Mouse (Mus musculus) cortical plate, adult 2 months (tissue): ENCODE results near the gene Nme4. TPM values are rescaled to one million over a fixed set of nuclear protein-coding genes. Genes with fewer than 3 reads are reported as not detected.
A peak's percentile ranks its signal among the peaks of the same experiment; 100 is the strongest.
"Not testable (repeated sequence)": the region's sequence is repeated elsewhere in the genome, so short reads cannot be mapped to it uniquely, and the experiment has no call there.

Source experiments
- H3K27ac ChIP-seq: fragments of 200-500 bp; 2 replicates; pipeline ENCODE4 v1.5.1; 2012; ENCODE audit warnings: low read length, control low read depth, inconsistent platforms; ENCODE audit not compliant: insufficient read depth
- H3K4me1 ChIP-seq: fragments of 200-500 bp; 2 replicates; pipeline ENCODE4 v1.6.1; 2011; ENCODE audit warnings: low read length; ENCODE audit not compliant: control insufficient read depth, insufficient read depth
- H3K4me3 ChIP-seq: fragments of 200-500 bp; 2 replicates; pipeline ENCODE4 v1.5.1; 2011; ENCODE audit warnings: mild to moderate bottlenecking, low read length, control low read depth; ENCODE audit not compliant: insufficient read depth
- CTCF ChIP-seq: fragments of 200-500 bp; IDR thresholded peaks from 2 replicates; pipeline ENCODE4 v1.5.1; 2011; ENCODE audit warnings: mild to moderate bottlenecking, control low read depth, low read length; ENCODE audit not compliant: insufficient read depth; ENCODE audit errors: extremely low read depth
- POLR2A ChIP-seq: fragments of 200-500 bp; IDR thresholded peaks from 2 replicates; pipeline ENCODE4 v1.6.1; 2011; ENCODE audit warnings: mild to moderate bottlenecking, low read length, control low read depth; ENCODE audit not compliant: insufficient read depth; ENCODE audit errors: extremely low read depth
- polyA plus RNA-seq: library from polyadenylated mRNA; depleted of rRNA; stranded (reverse); fragments of >200 nt; gene quantifications from 2 replicates; pipeline ENCODE4 v1.2.3, GENCODE M21; 2012

Nme4 gene
- polyA plus RNA-seq, 1 experiment, result 11.8 TPM

DNA sequence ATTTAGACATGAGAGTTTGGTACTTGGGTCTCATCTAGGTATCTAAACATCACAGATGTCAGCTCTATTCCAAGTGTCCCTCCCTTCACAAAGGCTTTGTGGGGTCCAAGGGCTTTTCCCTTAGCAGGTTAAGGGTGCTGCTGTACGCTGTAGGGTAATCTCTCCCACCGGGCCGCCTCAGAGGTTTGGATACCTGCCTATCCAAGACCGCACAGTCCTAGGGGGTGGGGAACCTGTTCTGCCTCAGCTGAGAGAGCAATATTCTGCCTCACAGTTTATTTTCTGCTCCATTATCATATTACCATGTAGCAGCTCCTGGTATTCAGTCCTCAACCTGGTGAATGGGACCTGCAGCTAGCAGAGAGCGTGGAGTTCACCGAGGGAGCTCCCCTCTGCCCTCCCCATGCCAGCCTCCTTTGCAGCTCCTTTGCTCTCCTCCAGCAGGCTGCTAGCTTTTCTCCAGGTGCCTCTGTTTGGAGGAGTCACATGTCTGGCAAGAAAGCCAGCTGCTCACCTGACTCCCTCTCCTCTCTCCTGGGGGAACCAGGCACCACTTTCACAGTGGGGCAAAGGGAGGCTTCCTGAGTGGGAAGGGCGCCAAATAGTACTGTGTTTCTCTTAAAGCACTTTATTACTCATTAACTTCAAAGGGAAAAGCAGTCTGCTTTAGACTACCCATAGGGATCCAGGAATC, 19.9 kb upstream of the Nme4 start:
- H3K4me3 ChIP-seq, result no peak overlapping the region
- H3K4me1 ChIP-seq, result 0 out of 2 replicates have a peak, but pooled peaks cover 2% of the 10 kb centered on the region
- H3K27ac ChIP-seq, result no peak overlapping the region
- no peak for TF ChIP-seq POLR2A
- no peak for TF ChIP-seq CTCF

DNA sequence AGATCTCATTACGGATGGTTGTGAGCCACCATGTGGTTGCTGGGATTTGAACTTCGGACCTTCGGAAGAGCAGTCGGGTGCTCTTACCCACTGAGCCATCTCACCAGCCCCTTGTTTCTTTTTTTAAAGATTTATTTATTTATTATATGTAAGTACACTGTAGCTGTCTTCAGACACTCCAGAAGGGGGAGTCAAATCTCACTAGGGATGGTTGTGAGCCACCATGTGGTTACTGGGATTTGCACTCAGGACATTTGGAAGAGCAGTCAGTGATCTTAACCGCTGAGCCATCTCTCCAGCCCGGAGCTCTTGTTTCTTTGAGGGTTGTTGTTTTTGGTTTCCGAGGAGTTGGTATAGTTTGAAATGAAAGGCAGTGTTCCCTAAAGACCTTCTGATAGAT, 19.1 kb upstream of the Nme4 start:
- not testable (repeated sequence) for H3K4me1 ChIP-seq, H3K27ac ChIP-seq, H3K4me3 ChIP-seq

DNA sequence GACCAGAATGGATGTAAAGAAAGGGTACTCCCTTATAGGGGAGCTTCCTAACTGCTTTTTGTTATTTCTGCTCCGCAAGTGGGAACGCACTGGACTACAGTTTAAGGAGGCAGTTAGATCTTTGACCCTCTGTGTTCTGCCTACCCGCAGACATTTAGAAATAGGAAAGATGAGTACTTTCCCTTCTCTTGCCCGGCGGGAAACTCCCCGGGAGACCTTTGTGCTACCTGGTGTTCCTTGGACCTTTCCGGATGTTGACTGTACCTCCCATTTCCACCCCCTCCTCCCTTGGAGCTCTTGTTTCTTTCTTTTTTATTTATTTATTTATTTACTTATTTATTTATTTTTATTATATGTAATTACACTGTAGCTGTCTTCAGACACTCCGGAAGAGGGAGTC, 18.7 kb upstream of the Nme4 start:
- TF ChIP-seq POLR2A, result no peak
- no peak for TF ChIP-seq CTCF
- Histone ChIP-seq H3K27ac (no peak overlapping the region), H3K4me3 (peak overlapping the region; percentile 55)

DNA sequence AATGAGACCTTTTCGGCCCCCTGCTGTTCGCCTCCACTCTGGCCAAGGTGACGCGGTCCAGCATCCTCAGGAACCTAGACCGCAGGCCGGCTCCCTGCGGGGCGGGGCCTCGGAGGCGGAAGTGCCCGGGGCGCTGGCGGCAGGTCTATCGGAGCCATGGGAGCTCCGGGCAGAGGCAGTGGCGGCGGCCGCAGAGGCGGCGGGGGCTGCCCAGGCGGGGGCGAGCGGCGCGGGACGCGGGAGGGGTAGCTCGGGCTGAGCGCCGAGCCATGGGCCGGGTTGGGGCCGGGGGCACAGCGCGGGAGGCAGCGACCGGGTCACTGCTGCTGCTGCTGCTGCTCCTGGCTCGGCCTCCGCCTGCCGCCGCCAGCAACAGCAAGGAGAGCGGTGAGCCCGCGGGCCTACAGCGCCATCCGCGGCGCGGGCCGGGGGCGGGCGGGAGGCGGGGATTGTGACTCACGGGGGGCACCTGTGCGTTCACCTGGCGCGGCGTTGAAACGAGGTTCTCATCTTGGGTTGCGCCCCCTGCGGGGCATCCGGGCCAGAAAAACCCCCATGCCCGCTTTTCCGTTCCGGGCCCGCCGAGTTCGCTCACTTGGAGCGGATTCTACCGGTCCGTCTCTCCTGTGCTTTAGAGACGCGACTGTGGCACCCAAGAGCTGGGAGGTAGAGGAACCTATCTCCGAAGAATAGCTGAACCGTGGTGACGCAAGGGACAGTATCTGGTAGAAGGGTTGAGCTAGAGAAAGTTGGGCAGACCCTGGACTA, 18.0 kb upstream of the Nme4 start, which contains the start of gene Tmem8:
Tmem8 (plus strand) TSS at position 119 of the 768 bp plus-strand sequence.
- H3K27ac ChIP-seq, result no peak within 1 kb of the TSS
- no peaks in the 10 kb centered on the region for H3K4me1 ChIP-seq
- peak within 1 kb of the TSS; percentile 55 for H3K4me3 ChIP-seq
- no peak for TF ChIP-seq CTCF
- TF ChIP-seq POLR2A, result peak; percentile 21; the same call in 1 of the 2 replicates

More for the DNA sequence above, 18.7 kb upstream of the Nme4 start:
- H3K4me1 ChIP-seq, result no peaks in the 10 kb centered on the region

DNA sequence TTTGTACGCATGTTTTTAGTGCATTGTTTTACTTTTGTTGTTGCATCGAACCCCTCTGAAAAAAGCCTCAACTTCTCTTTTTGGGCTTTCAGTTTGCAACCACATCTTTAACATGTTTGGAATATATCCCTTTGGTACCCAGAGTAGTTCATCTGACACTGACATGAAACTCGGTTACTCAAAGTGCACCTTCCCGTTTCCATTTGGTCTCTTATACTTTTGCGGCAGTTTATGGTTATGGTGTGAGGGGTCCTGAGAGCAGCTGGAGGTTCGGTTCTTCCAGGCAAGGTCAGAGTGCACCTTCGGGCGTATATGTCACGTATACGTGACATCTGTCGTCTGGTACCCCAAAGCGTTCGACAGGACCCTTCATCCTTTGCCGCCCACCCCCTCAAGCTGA, 17.3 kb upstream of the Nme4 start:
- Histone ChIP-seq H3K4me1 (no peaks in the 10 kb centered on the region), H3K27ac (no peak overlapping the region), H3K4me3 (peak overlapping the region; percentile 55)
- TF ChIP-seq CTCF (no peak), POLR2A (no peak)

DNA sequence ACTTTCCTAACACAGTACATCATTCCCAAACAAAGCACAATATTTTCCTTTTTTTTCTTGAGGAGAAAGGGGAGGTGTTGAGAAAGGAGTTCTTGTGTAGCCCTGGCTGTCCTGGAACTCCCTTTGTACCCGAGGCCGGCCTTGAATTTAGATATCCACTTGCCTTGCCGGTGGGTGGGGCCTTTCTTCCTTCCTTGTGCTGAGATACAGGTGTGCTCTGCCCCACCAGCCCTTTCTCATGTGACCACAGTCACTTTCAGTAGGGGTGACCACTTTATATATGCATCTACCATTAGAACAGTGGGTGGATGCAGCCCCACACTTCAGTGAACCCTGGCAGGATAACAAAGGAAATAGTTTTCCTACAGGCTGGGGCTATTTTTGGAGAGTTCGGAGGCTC, 16.3 kb upstream of the Nme4 start:
- no peaks in the 10 kb centered on the region for H3K4me1 ChIP-seq
- H3K27ac ChIP-seq, result no peak overlapping the region
- H3K4me3 ChIP-seq, result no peak overlapping the region
- TF ChIP-seq POLR2A (no peak), CTCF (no peak)

DNA sequence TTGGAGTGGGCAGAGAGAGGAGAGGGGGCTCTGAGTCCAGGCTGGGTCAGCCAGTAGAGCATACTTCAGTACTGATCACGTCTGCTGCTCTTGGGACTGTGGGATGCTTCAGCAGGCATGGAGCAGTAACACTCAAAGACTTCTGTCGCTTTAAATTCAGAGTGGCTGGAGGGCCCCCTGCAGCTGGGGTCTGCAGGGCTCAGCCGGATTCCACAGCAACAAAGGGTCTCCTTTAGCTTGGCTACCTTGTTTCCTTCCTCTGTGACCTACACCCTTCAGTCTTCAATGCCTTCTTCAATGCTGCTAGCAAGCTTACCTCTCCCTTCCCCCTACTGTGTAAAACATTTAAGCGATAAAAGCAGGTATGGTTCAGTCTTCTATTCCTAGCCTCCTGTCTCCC, 15.6 kb upstream of the Nme4 start:
- no peaks in the 10 kb centered on the region for H3K4me1 ChIP-seq
- TF ChIP-seq POLR2A, result no peak
- TF ChIP-seq CTCF, result no peak
- no peak overlapping the region for H3K4me3 ChIP-seq
- no peak overlapping the region for H3K27ac ChIP-seq

DNA sequence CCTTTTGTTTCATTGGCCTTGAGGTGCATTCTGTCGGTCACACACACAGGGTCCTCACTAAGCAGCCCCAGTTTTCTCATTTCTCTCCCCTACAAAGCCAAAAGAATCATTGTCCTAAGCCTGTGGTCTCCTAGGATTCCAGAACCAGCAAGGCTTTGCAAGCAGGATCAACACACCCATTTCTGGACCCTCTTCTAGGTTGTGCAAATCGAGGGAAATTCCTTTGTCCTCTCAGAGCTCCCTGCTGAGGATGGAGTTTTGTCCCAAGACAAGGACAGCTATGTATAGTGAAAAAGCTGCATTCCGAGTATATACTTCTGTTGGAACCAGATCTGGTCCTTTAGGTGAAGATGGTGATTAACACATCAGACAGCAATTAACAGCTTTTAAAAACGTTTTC, 14.8 kb upstream of the Nme4 start:
- H3K4me1 ChIP-seq, result no peaks in the 10 kb centered on the region
- TF ChIP-seq CTCF, result no peak
- H3K27ac ChIP-seq, result no peak overlapping the region
- no peak overlapping the region for H3K4me3 ChIP-seq

DNA sequence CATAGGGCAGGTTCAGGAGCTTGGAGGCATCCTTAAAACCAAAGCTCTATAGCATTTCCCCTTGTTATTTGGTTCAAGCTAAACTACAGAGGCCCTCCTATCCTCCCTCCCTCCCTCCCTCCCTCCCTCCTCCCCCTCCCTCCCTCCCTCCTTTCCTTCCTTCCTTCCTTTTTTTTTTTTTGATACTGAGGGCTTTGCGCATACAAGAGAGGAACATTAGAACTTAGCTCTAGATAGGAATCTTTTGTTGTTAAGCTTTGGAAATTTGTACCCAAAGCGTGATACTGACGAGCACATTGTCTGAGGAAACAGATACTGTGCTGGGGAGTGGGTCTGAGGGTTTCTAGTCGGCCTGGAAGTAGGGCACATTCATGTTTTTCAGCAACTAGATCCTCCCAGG, 10.2 kb upstream of the Nme4 start:
- H3K27ac ChIP-seq, result no peak overlapping the region
- TF ChIP-seq POLR2A, result no peak
- TF ChIP-seq CTCF, result no peak
- no peaks in the 10 kb centered on the region for H3K4me1 ChIP-seq
- H3K4me3 ChIP-seq, result no peak overlapping the region

DNA sequence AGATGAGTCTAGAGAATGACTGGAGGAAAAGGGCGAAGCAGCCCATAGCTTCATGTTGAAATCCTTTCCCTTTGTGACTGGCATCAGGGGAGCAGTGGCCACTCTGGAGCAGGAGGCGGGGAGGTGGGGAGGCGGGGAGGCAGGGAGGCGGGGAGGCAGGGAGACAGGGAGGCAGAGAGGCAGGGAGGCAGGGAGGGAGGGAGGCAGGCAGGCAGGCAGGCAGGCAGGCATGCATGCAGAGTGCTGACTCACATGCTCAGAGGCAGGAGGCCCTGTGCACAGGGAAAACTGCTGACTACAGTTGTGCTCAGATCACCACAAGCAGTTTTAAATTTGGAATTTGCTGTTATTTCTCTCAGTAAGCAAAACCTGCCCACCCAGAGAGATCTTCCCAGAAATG, 6.1 kb upstream of the Nme4 start:
- no peak for TF ChIP-seq POLR2A
- no peak for TF ChIP-seq CTCF
- H3K27ac ChIP-seq, result no peak overlapping the region
- H3K4me1 ChIP-seq, result no peaks in the 10 kb centered on the region
- no peak overlapping the region for H3K4me3 ChIP-seq

DNA sequence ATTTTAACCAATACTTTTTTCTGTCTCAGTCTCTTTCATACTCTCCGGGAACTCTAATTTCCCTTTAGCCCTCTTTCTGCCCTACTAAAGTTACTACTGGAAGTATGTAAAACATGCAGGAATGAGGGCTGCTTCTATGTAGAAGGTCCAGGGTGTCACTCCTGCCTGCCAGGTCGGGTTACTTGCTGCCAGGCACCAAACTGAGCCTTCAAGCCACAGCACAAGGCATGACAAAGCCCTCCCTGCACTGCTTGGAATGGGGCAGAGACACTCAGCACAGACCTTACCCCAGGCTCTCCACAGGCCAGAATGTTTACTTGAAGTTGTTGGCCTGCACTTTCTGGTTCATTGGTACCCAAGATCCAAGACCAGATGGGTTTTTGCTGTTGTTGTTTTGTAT, 4.8 kb upstream of the Nme4 start:
- Histone ChIP-seq H3K4me3 (no peak overlapping the region), H3K27ac (no peak overlapping the region), H3K4me1 (no peaks in the 10 kb centered on the region)
- TF ChIP-seq CTCF (no peak), POLR2A (no peak)

DNA sequence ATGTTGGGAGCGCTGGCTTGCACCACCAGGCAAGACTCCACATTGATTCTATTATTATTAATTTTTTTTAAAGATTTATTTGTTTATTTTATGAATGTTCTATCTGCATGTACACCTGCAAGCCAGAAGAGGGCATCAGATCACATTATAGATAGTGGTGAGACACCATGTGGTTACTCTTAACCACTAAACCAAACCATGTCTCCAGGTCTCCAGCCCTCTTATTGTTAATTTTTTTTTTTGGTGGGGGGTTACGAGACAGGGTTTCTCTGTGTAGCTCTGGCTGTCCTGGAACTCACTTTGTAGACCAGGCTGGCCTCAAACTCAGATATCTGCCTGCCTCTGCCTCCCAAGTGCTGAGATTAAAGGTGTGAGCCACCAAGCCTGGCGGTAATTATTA, 3.9 kb upstream of the Nme4 start:
- H3K4me1 ChIP-seq, H3K27ac ChIP-seq, H3K4me3 ChIP-seq: not testable (repeated sequence)
